Mouse (Mus musculus) brain, embryonic 14.5 days (tissue): ENCODE data around the gene Lama5.

Experiments used
- CTCF ChIP-seq: fragments of 200-500 bp; IDR thresholded peaks from 2 replicates; pipeline ENCODE4 v1.5.1; 2012; ENCODE audit warnings: inconsistent platforms, mild to moderate bottlenecking, moderate library complexity, borderline replicate concordance; ENCODE audit not compliant: insufficient read depth, insufficient read length; ENCODE audit errors: extremely low read depth
- POLR2A ChIP-seq: fragments of 200-500 bp; IDR thresholded peaks from 2 replicates; pipeline ENCODE4 v1.6.1; 2012; ENCODE audit warnings: mild to moderate bottlenecking, inconsistent platforms, borderline replicate concordance; ENCODE audit not compliant: poor library complexity, insufficient read depth, insufficient read length, severe bottlenecking; ENCODE audit errors: extremely low read depth

GRCm38 (mm10) chr2:180200681-180201080 lies 25.0 kb downstream of the Lama5 start:
- TF ChIP-seq CTCF (no peak), POLR2A (no peak)
